Mouse (Mus musculus): ENCODE data around the gene Wnk4.

DNA sequence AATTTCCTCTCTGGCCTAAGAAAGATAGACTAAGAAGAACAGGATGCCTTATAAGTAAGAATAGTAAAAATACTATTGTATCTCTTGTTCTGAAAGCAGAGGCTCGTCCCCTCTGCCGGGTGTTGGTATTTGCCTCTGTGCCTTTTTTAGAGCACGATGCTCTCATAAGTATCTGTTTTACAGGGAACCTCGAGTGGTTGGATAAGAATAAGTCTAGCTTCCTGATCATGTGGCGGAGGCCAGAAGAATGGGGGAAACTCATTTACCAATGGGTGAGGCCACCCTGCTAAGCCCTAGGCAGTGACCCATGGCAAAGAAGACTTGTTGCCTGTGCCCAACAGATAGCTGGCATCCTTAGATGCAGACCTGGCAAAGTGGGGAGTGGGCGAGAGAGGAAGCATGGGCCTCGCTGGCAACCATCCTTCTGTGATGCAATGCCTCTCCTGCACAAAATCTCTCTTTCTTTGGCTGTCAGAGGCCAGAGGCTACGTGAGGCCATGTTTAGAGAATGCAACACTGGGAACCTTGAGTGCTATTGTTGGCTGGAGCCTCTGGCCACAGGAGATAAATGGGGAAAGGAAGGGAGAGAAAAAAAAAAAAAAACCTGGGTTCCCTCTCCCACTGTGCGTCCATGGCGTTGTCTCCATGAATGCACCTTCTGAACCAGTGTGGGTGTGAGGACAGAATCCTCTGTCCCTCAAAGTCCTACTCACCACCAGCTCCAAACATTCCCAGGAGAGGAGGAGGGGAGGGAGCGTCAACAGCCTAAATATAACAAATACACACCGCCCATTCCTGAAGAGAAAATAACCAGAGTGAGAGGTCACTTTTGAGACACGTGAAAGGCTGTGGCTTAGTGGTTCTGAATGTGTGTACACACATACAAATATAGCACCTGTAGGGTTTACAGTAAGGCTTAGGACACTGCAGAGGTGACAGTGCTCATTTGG is 4.3 kb upstream of the Wnk4 start:
- TF ChIP-seq ZNF384 (IDR thresholded peaks at IDR 0.05; ENCODE audit: low read depth, low read length) (no peak), ZC3H11A (IDR thresholded peaks at IDR 0.05; ENCODE audit: borderline replicate concordance, low read depth, low read length) (no peak), MAFK (IDR thresholded peaks at IDR 0.05; ENCODE audit: insufficient read depth, low read depth, low read length) (no peak)

Measured in ES-E14 (cell line).